Mouse (Mus musculus): ENCODE measurements around the gene Lime1.

The Lime1 gene

GRCm38 (mm10) chr2:181379778-181380177 is at the start of gene Lime1:
TSS of gene Lime1 (plus strand) at chr2:181380078.
- no peak for DNase-seq

GRCm38 (mm10) chr2:181332542-181332941 is 47.3 kb upstream of the Lime1 start:
- DNase-seq = no peak

GRCm38 (mm10) chr2:181334023-181334422 is 45.9 kb upstream of the Lime1 start:
- peak; percentile 57 for DNase-seq

GRCm38 (mm10) chr2:181340426-181340825 is 39.5 kb upstream of the Lime1 start:
- no peak for DNase-seq

GRCm38 (mm10) chr2:181342766-181343165 is 37.1 kb upstream of the Lime1 start:
- no peak for DNase-seq

GRCm38 (mm10) chr2:181356780-181357179 is 23.1 kb upstream of the Lime1 start:
- no peak for DNase-seq

- DNase-seq = no peak
These were observed 15.9 kb upstream of the Lime1 start for GRCm38 (mm10) chr2:181363946-181364345.

- no peak for DNase-seq
These were observed 15.4 kb upstream of the Lime1 start for GRCm38 (mm10) chr2:181364487-181364859.

- DNase-seq = peak; percentile 86
These were observed 14.8 kb upstream of the Lime1 start, which contains the start of the genes Zgpat and Arfrp1 for GRCm38 (mm10) chr2:181364860-181365596. TSS of gene Zgpat (plus strand) at chr2:181364928. TSS of gene Arfrp1 (minus strand) at chr2:181365404.

GRCm38 (mm10) chr2:181365655-181366075 is 14.2 kb upstream of the Lime1 start:
- DNase-seq = no peak

- DNase-seq = no peak
These were observed 9.9 kb upstream of the Lime1 start for GRCm38 (mm10) chr2:181370001-181370400.

GRCm38 (mm10) chr2:181375787-181376186 is 4.1 kb upstream of the Lime1 start:
- DNase-seq = no peak

- no peak for DNase-seq
These were observed 2.6 kb upstream of the Lime1 start for GRCm38 (mm10) chr2:181377230-181377629.

GRCm38 (mm10) chr2:181378701-181379100 is 1.2 kb upstream of the Lime1 start:
- no peak for DNase-seq

GRCm38 (mm10) chr2:181380251-181380650 is 373 bp downstream of the Lime1 start:
- no peak for DNase-seq

- no peak for DNase-seq
These were observed 1.2 kb downstream of the Lime1 start for GRCm38 (mm10) chr2:181381107-181381506.

GRCm38 (mm10) chr2:181381631-181382306 is 1.9 kb downstream of the Lime1 start:
- DNase-seq = no peak

GRCm38 (mm10) chr2:181384463-181384862 is 4.6 kb downstream of the Lime1 start:
- no peak for DNase-seq

- DNase-seq = peak; percentile 50
These were observed 5.1 kb downstream of the Lime1 start for GRCm38 (mm10) chr2:181384919-181385391.

- peak; percentile 44 for DNase-seq
These were observed 6.0 kb downstream of the Lime1 start for GRCm38 (mm10) chr2:181385885-181386284.

GRCm38 (mm10) chr2:181386663-181387210 is 6.9 kb downstream of the Lime1 start:
- no peak for DNase-seq

- no peak for DNase-seq
These were observed 10.4 kb downstream of the Lime1 start for GRCm38 (mm10) chr2:181390136-181390870.

GRCm38 (mm10) chr2:181391022-181391421 is 11.1 kb downstream of the Lime1 start:
- DNase-seq = no peak
